Mouse (Mus musculus) G1E-ER4 (cell line): Measurements from ENCODE around the gene Adgrd1. TPM values are rescaled to one million over a fixed set of nuclear protein-coding genes. Genes with fewer than 3 reads are reported as not detected.

ENCODE experiments used
- GATA1 ChIP-seq: IDR thresholded peaks from one replicate; pipeline ENCODE4 v1.8.0; 2012; ENCODE audit warnings: low read length, inconsistent platforms
- polyA plus RNA-seq: library from polyadenylated mRNA; stranded (reverse); fragments of >175 nt; gene quantifications from 2 replicates; pipeline ENCODE4 v1.2.3, GENCODE M21; 2012

The Adgrd1 gene
- polyA plus RNA-seq, 1 experiment, result not detected

GRCm38 (mm10) chr5:129077240-129077639 is 19.3 kb upstream of the Adgrd1 start:
- no peak for TF ChIP-seq GATA1

- no peak for TF ChIP-seq GATA1
Measured at GRCm38 (mm10) chr5:129081521-129081920, 15.0 kb upstream of the Adgrd1 start.

- TF ChIP-seq GATA1, result no peak
Measured at GRCm38 (mm10) chr5:129085153-129085552, 11.4 kb upstream of the Adgrd1 start.

- no peak for TF ChIP-seq GATA1
Measured at GRCm38 (mm10) chr5:129092345-129093065, 4.0 kb upstream of the Adgrd1 start.

- TF ChIP-seq GATA1, result no peak
Measured at GRCm38 (mm10) chr5:129093158-129093557, 3.4 kb upstream of the Adgrd1 start.

GRCm38 (mm10) chr5:129094236-129094635 is 2.3 kb upstream of the Adgrd1 start:
- TF ChIP-seq GATA1, result no peak

GRCm38 (mm10) chr5:129104043-129104442 is 7.5 kb downstream of the Adgrd1 start:
- TF ChIP-seq GATA1, result no peak

GRCm38 (mm10) chr5:129111729-129112128 is 15.2 kb downstream of the Adgrd1 start:
- no peak for TF ChIP-seq GATA1

GRCm38 (mm10) chr5:129113741-129114476 is 17.4 kb downstream of the Adgrd1 start:
- no peak for TF ChIP-seq GATA1

GRCm38 (mm10) chr5:129116299-129116698 is 19.7 kb downstream of the Adgrd1 start:
- no peak for TF ChIP-seq GATA1

- no peak for TF ChIP-seq GATA1
Measured at GRCm38 (mm10) chr5:129117593-129118113, 21.1 kb downstream of the Adgrd1 start.

GRCm38 (mm10) chr5:129118523-129118922 is 22.0 kb downstream of the Adgrd1 start:
- no peak for TF ChIP-seq GATA1

GRCm38 (mm10) chr5:129119146-129119545 is 22.6 kb downstream of the Adgrd1 start:
- TF ChIP-seq GATA1, result no peak

- TF ChIP-seq GATA1, result no peak
Measured at GRCm38 (mm10) chr5:129121654-129122285, 25.2 kb downstream of the Adgrd1 start.

GRCm38 (mm10) chr5:129122491-129122890 is 25.9 kb downstream of the Adgrd1 start:
- no peak for TF ChIP-seq GATA1
